Mouse (Mus musculus): Measurements from ENCODE around the gene Glipr1l2. TPM values are rescaled to one million over a fixed set of nuclear protein-coding genes. Genes with fewer than 3 reads are reported as not detected.

Gene Glipr1l2
- not detected for polyA plus RNA-seq (2015; fragmentation: Illumina TruSeq; extraction: RNeasy Lipid Tissue Mini Kit (QIAGEN cat#74804); ENCODE audit: insufficient read depth, low read depth, low replicate concordance)

DNA sequence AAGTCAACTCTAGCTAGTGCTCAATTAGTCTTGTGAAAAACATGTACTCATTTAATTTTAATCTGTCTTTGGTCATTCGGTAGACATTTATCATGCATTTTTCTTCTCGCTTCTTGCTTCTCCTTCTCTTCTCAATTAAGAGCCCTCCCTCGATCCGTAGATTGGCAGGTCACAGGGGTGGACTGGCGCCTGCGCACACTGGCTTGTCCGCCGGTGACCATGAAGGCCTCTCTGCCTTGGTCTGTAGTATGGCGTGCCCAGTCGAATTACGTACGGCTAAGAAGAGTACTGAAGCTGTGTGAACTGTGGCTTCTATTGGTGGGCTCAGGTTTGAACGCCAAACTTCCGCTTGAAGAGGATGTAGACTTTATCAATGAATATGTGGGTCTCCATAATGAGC is at the start of gene Glipr1l2:
Gene Glipr1l2, plus strand, starts transcription at position 198 of the 400 bp plus-strand sequence.

DNA sequence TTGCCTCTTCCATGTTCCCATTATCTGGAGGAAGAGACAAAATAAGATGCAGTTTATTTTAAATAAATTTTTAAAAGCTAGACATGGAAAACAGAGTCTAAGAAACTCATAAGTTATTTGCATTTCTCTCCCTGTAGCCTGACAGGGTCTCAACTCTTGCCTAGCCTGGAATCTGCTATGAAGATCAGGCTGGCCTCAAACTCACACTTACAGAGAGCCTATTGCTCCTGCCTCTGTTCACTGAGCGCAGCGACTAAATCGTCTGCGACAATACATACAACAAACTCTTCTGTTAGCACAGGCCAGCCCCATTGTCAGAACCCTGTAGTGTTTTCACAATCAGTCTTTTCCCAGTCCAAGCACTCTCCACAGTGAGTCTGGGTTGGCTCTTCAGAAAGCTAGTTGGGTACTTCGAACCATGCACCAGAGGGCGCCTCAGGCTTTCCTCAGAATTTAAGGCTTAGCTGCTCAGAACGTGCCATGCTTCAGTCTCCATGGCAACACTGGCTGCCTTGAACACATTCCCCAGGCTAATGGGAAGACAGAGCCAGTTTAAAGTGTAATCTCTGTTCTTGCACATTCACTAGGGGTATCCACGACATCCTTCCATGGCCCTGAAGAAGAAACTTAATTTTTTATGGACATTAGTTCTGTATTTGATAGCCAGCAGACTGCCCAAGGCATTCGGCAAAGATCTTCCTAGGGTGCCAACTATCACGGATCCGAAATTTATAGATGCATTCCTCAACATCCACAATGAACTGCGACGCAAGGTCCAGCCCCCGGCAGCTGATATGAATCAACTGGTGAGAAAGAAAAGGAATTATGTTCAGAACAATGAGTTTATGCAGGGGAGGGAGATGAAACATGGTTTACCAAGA is 23.2 kb upstream of the Glipr1l2 start, which contains the start of gene Glipr1l1:
Gene Glipr1l1, plus strand, starts transcription at position 488 of the 881 bp plus-strand sequence.

Other genes with a start within 250 kb of the Glipr1l2 start
- 3.2 TPM for gene Krr1, start 110.7 kb upstream of the Glipr1l2 start, polyA plus RNA-seq (2015; fragmentation: Illumina TruSeq; extraction: RNeasy Lipid Tissue Mini Kit (QIAGEN cat#74804); ENCODE audit: insufficient read depth, low read depth, low replicate concordance)
- 2.6 TPM for gene Glipr1, start 80.7 kb upstream of the Glipr1l2 start, polyA plus RNA-seq (2015; fragmentation: Illumina TruSeq; extraction: RNeasy Lipid Tissue Mini Kit (QIAGEN cat#74804); ENCODE audit: insufficient read depth, low read depth, low replicate concordance)
- not detected for gene Glipr1l1, start 23.2 kb upstream of the Glipr1l2 start, polyA plus RNA-seq (2015; fragmentation: Illumina TruSeq; extraction: RNeasy Lipid Tissue Mini Kit (QIAGEN cat#74804); ENCODE audit: insufficient read depth, low read depth, low replicate concordance)
- gene Glipr1l3, start 77.0 kb downstream of the Glipr1l2 start, polyA plus RNA-seq (2015; fragmentation: Illumina TruSeq; extraction: RNeasy Lipid Tissue Mini Kit (QIAGEN cat#74804); ENCODE audit: insufficient read depth, low read depth, low replicate concordance) = not detected
- gene Caps2, start 80.3 kb downstream of the Glipr1l2 start, polyA plus RNA-seq (2015; fragmentation: Illumina TruSeq; extraction: RNeasy Lipid Tissue Mini Kit (QIAGEN cat#74804); ENCODE audit: insufficient read depth, low read depth, low replicate concordance) = 0.50 TPM
- gene Kcnc2, start 187.8 kb downstream of the Glipr1l2 start, polyA plus RNA-seq (2015; fragmentation: Illumina TruSeq; extraction: RNeasy Lipid Tissue Mini Kit (QIAGEN cat#74804); ENCODE audit: insufficient read depth, low read depth, low replicate concordance) = not detected

All from pancreas, adult 10 weeks (tissue).